Mouse (Mus musculus): Measurements from ENCODE around the gene Fbxo34. TPM values are rescaled to one million over a fixed set of nuclear protein-coding genes. Genes with fewer than 3 reads are reported as not detected.

Fbxo34 gene
- polyA plus RNA-seq, 1 experiment from 2014 or later = 23.5 TPM

GRCm38 (mm10) chr14:47462877-47463460 lies 12.7 kb downstream of the Fbxo34 start:
- Histone ChIP-seq H3K27me3 (replicated peaks; ENCODE audit: control insufficient read depth, insufficient read depth, low read length) (no peaks in the 10 kb centered on the region), H3K4me1 (ENCODE audit: control insufficient read depth, insufficient read depth, low read length) (no peaks in the 10 kb centered on the region), H3K9ac (ENCODE audit: low read depth, low read length) (no peak overlapping the region), H3K4me3 (ENCODE audit: low read depth, low read length) (no peak overlapping the region), H3K4me2 (ENCODE audit: low read depth, low read length) (no peak overlapping the region), H3K9me3 (ENCODE audit: control insufficient read depth, low read length) (no peaks in the 10 kb centered on the region), H3K27ac (replicated peaks; ENCODE audit: low read depth, low read length) (no peak overlapping the region), H3K36me3 (ENCODE audit: control insufficient read depth, insufficient read depth, low read length) (no peaks in the 10 kb centered on the region)
- WGBS = 71% methylated on average over 9 of the region's 9 CpGs
- DNase-seq (ENCODE audit: low spot score) = no peak
- no peak for ATAC-seq (ENCODE audit: low read depth)

GRCm38 (mm10) chr14:47464426-47464825 lies 14.2 kb downstream of the Fbxo34 start:
- WGBS = 82% methylated on average over 10 of the region's 10 CpGs

GRCm38 (mm10) chr14:47465468-47466175 lies 15.4 kb downstream of the Fbxo34 start:
- no peak overlapping the region for H3K27ac ChIP-seq (replicated peaks; ENCODE audit: low read depth, low read length)
- DNase-seq (ENCODE audit: low spot score) (no peak), ATAC-seq (ENCODE audit: low read depth) (no peak)
- no peaks in the 10 kb centered on the region for H3K9me3 ChIP-seq (ENCODE audit: control insufficient read depth, low read length)
- H3K4me1 ChIP-seq (ENCODE audit: control insufficient read depth, insufficient read depth, low read length) = no peaks in the 10 kb centered on the region
- H3K36me3 ChIP-seq (ENCODE audit: control insufficient read depth, insufficient read depth, low read length) = no peaks in the 10 kb centered on the region
- WGBS = 47% methylated on average over 7 of the region's 7 CpGs
- H3K4me3 ChIP-seq (ENCODE audit: low read depth, low read length) = no peak overlapping the region
- H3K27me3 ChIP-seq (replicated peaks; ENCODE audit: control insufficient read depth, insufficient read depth, low read length) = no peaks in the 10 kb centered on the region
- no peak overlapping the region for H3K9ac ChIP-seq (ENCODE audit: low read depth, low read length)
- H3K4me2 ChIP-seq (ENCODE audit: low read depth, low read length) = no peak overlapping the region

More at GRCm38 (mm10) chr14:47464426-47464825, 14.2 kb downstream of the Fbxo34 start:
- ATAC-seq (ENCODE audit: low read depth) (no peak), DNase-seq (ENCODE audit: low spot score) (no peak)
- Histone ChIP-seq H3K9ac (ENCODE audit: low read depth, low read length) (no peak overlapping the region), H3K27me3 (replicated peaks; ENCODE audit: control insufficient read depth, insufficient read depth, low read length) (no peaks in the 10 kb centered on the region), H3K4me1 (ENCODE audit: control insufficient read depth, insufficient read depth, low read length) (no peaks in the 10 kb centered on the region), H3K4me2 (ENCODE audit: low read depth, low read length) (no peak overlapping the region), H3K9me3 (ENCODE audit: control insufficient read depth, low read length) (no peaks in the 10 kb centered on the region), H3K27ac (replicated peaks; ENCODE audit: low read depth, low read length) (no peak overlapping the region), H3K36me3 (ENCODE audit: control insufficient read depth, insufficient read depth, low read length) (no peaks in the 10 kb centered on the region), H3K4me3 (ENCODE audit: low read depth, low read length) (no peak overlapping the region)

GRCm38 (mm10) chr14:47472359-47472742 lies 22.1 kb downstream of the Fbxo34 start:
- peak overlapping the region; percentile 88 for H3K27ac ChIP-seq (replicated peaks; ENCODE audit: low read depth, low read length)
- no peaks in the 10 kb centered on the region for H3K9me3 ChIP-seq (ENCODE audit: control insufficient read depth, low read length)
- ATAC-seq (ENCODE audit: low read depth) (peak; percentile 96), DNase-seq (ENCODE audit: low spot score) (peak; percentile 96)
- H3K9ac ChIP-seq (ENCODE audit: low read depth, low read length) = peak overlapping the region; percentile 94
- H3K4me2 ChIP-seq (ENCODE audit: low read depth, low read length) = peak overlapping the region; percentile 67
- no peaks in the 10 kb centered on the region for H3K36me3 ChIP-seq (ENCODE audit: control insufficient read depth, insufficient read depth, low read length)
- 1% methylated on average over 20 of the region's 40 CpGs for WGBS
- H3K27me3 ChIP-seq (replicated peaks; ENCODE audit: control insufficient read depth, insufficient read depth, low read length) = no peaks in the 10 kb centered on the region
- H3K4me3 ChIP-seq (ENCODE audit: low read depth, low read length) = peak overlapping the region; percentile 94
- 0 out of 2 replicates have a peak, but pooled peaks cover 3% of the 10 kb centered on the region for H3K4me1 ChIP-seq (ENCODE audit: control insufficient read depth, insufficient read depth, low read length)

GRCm38 (mm10) chr14:47472743-47473546 lies 22.7 kb downstream of the Fbxo34 start:
- peak; percentile 73 for ATAC-seq (ENCODE audit: low read depth)
- H3K36me3 ChIP-seq (ENCODE audit: control insufficient read depth, insufficient read depth, low read length) = no peaks in the 10 kb centered on the region
- H3K4me1 ChIP-seq (ENCODE audit: control insufficient read depth, insufficient read depth, low read length) = 0 out of 2 replicates have a peak, but pooled peaks cover 3% of the 10 kb centered on the region
- H3K27me3 ChIP-seq (replicated peaks; ENCODE audit: control insufficient read depth, insufficient read depth, low read length) = no peaks in the 10 kb centered on the region
- WGBS = 4% methylated on average over 27 of the region's 69 CpGs
- peak overlapping the region; percentile 94 for H3K9ac ChIP-seq (ENCODE audit: low read depth, low read length)
- peak overlapping the region; percentile 67 for H3K4me2 ChIP-seq (ENCODE audit: low read depth, low read length)
- H3K9me3 ChIP-seq (ENCODE audit: control insufficient read depth, low read length) = no peaks in the 10 kb centered on the region
- DNase-seq (ENCODE audit: low spot score) = peak; percentile 46
- peak overlapping the region; percentile 88 for H3K27ac ChIP-seq (replicated peaks; ENCODE audit: low read depth, low read length)
- peak overlapping the region; percentile 94 for H3K4me3 ChIP-seq (ENCODE audit: low read depth, low read length)

GRCm38 (mm10) chr14:47473891-47474290 lies 23.7 kb downstream of the Fbxo34 start:
- WGBS = 76% methylated on average over 9 of the region's 9 CpGs
- no peak for ATAC-seq (ENCODE audit: low read depth)
- no peak for DNase-seq (ENCODE audit: low spot score)
- Histone ChIP-seq H3K27ac (replicated peaks; ENCODE audit: low read depth, low read length) (no peak overlapping the region), H3K4me3 (ENCODE audit: low read depth, low read length) (peak overlapping the region; percentile 94), H3K27me3 (replicated peaks; ENCODE audit: control insufficient read depth, insufficient read depth, low read length) (no peaks in the 10 kb centered on the region), H3K36me3 (ENCODE audit: control insufficient read depth, insufficient read depth, low read length) (no peaks in the 10 kb centered on the region), H3K9ac (ENCODE audit: low read depth, low read length) (no peak overlapping the region), H3K4me2 (ENCODE audit: low read depth, low read length) (peak overlapping the region; percentile 67; the same call in 1 of the 2 replicates), H3K4me1 (ENCODE audit: control insufficient read depth, insufficient read depth, low read length) (0 out of 2 replicates have a peak, but pooled peaks cover 3% of the 10 kb centered on the region), H3K9me3 (ENCODE audit: control insufficient read depth, low read length) (no peaks in the 10 kb centered on the region)

- Histone ChIP-seq H3K4me1 (ENCODE audit: control insufficient read depth, insufficient read depth, low read length) (0 out of 2 replicates have a peak, but pooled peaks cover 3% of the 10 kb centered on the region), H3K27me3 (replicated peaks; ENCODE audit: control insufficient read depth, insufficient read depth, low read length) (no peaks in the 10 kb centered on the region), H3K36me3 (ENCODE audit: control insufficient read depth, insufficient read depth, low read length) (no peaks in the 10 kb centered on the region), H3K9ac (ENCODE audit: low read depth, low read length) (peak overlapping the region; percentile 25; the same call in 1 of the 2 replicates), H3K4me3 (ENCODE audit: low read depth, low read length) (no peak overlapping the region), H3K4me2 (ENCODE audit: low read depth, low read length) (no peak overlapping the region), H3K27ac (replicated peaks; ENCODE audit: low read depth, low read length) (no peak overlapping the region), H3K9me3 (ENCODE audit: control insufficient read depth, low read length) (no peaks in the 10 kb centered on the region)
- DNase-seq (ENCODE audit: low spot score) = peak; percentile 26
- no peak for ATAC-seq (ENCODE audit: low read depth)
- 89% methylated on average over 8 of the region's 8 CpGs for WGBS
Measured at GRCm38 (mm10) chr14:47474571-47475254, 24.5 kb downstream of the Fbxo34 start.

- WGBS = 85% methylated on average over 4 of the region's 4 CpGs
- Histone ChIP-seq H3K4me1 (ENCODE audit: control insufficient read depth, insufficient read depth, low read length) (0 out of 2 replicates have a peak, but pooled peaks cover 3% of the 10 kb centered on the region), H3K9ac (ENCODE audit: low read depth, low read length) (no peak overlapping the region), H3K4me2 (ENCODE audit: low read depth, low read length) (no peak overlapping the region), H3K27ac (replicated peaks; ENCODE audit: low read depth, low read length) (no peak overlapping the region), H3K27me3 (replicated peaks; ENCODE audit: control insufficient read depth, insufficient read depth, low read length) (no peaks in the 10 kb centered on the region), H3K4me3 (ENCODE audit: low read depth, low read length) (no peak overlapping the region), H3K36me3 (ENCODE audit: control insufficient read depth, insufficient read depth, low read length) (no peaks in the 10 kb centered on the region), H3K9me3 (ENCODE audit: control insufficient read depth, low read length) (no peaks in the 10 kb centered on the region)
- no peak for ATAC-seq (ENCODE audit: low read depth)
- DNase-seq (ENCODE audit: low spot score) = no peak
Measured at GRCm38 (mm10) chr14:47476266-47476665, 26.0 kb downstream of the Fbxo34 start.
